Mouse (Mus musculus) embryonic fibroblast, embryonic 13.5 days (primary cell): ENCODE results near the gene Olfr287.

ENCODE experiments used
- CTCF ChIP-seq: IDR thresholded peaks from 2 replicates; pipeline ENCODE4 v1.5.1; 2011; ENCODE audit warnings: mild to moderate bottlenecking, control low read depth, low read length, moderate library complexity, borderline replicate concordance; ENCODE audit not compliant: insufficient read depth
- POLR2A ChIP-seq: IDR thresholded peaks from 2 replicates; pipeline ENCODE4 v1.6.1; 2011; ENCODE audit warnings: low read depth, mild to moderate bottlenecking, control low read depth, low read length, moderate library complexity

DNA sequence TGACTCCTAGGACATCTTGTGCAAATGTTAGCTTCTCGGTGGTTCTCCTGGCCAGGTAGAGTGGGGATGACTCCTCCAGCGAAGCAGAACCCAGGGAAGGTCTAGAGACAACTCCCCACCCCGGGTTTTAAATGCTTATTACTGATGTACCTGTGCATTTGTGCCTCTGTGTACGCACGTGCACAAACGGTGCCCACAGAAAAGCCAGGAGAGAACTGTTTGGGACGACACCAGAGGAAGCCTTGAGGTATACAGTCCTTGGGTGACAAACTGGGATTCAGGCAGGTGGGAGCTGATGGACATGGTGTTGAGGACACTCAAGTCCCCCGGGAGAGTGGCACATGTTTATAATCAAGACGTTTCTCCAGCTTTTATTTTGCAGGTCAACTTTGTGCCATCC, 49.9 kb downstream of the Olfr287 start:
- no peak for TF ChIP-seq CTCF
- TF ChIP-seq POLR2A, result no peak
